Mouse (Mus musculus): ENCODE measurements around the gene Alyref2.

- no peak for TF ChIP-seq POLR2A (IDR thresholded peaks at IDR 0.05; ENCODE audit: borderline replicate concordance, low read depth, low read length)
- no peak for TF ChIP-seq CTCF (IDR thresholded peaks at IDR 0.05; ENCODE audit: low read depth, low read length)
Measured at GRCm38 (mm10) chr1:171515039-171515438, 11.8 kb downstream of the Alyref2 start.
